Mouse (Mus musculus): Measurements from ENCODE around the gene Pbx1. TPM values are rescaled to one million over a fixed set of nuclear protein-coding genes. Genes with fewer than 3 reads are reported as not detected.

Pbx1 gene
- polyA plus RNA-seq, 1 experiment: 141 TPM

GRCm38 (mm10) chr1:168283421-168283820 is 148.6 kb downstream of the Pbx1 start:
- no peak for TF ChIP-seq CTCF (IDR thresholded peaks at IDR 0.05; ENCODE audit: borderline replicate concordance, extremely low read depth, insufficient read depth, insufficient read length)
- TF ChIP-seq POLR2A (IDR thresholded peaks at IDR 0.05; ENCODE audit: borderline replicate concordance, extremely low read depth, insufficient read depth, insufficient read length, poor library complexity, severe bottlenecking): no peak
- no peak for DNase-seq (ENCODE audit: low read depth)

- peak; percentile 89 for DNase-seq (ENCODE audit: low read depth)
Measured at GRCm38 (mm10) chr1:168275678-168276077, 156.4 kb downstream of the Pbx1 start.

GRCm38 (mm10) chr1:168274296-168274695 is 157.8 kb downstream of the Pbx1 start:
- TF ChIP-seq POLR2A (IDR thresholded peaks at IDR 0.05; ENCODE audit: borderline replicate concordance, extremely low read depth, insufficient read depth, insufficient read length, poor library complexity, severe bottlenecking) (no peak), CTCF (IDR thresholded peaks at IDR 0.05; ENCODE audit: borderline replicate concordance, extremely low read depth, insufficient read depth, insufficient read length) (no peak)
- DNase-seq (ENCODE audit: low read depth): no peak

More at GRCm38 (mm10) chr1:168275678-168276077, 156.4 kb downstream of the Pbx1 start:
- no peak for TF ChIP-seq POLR2A (IDR thresholded peaks at IDR 0.05; ENCODE audit: borderline replicate concordance, extremely low read depth, insufficient read depth, insufficient read length, poor library complexity, severe bottlenecking)
- TF ChIP-seq CTCF (IDR thresholded peaks at IDR 0.05; ENCODE audit: borderline replicate concordance, extremely low read depth, insufficient read depth, insufficient read length): no peak

GRCm38 (mm10) chr1:168272091-168272490 is 160.0 kb downstream of the Pbx1 start:
- no peak for DNase-seq (ENCODE audit: low read depth)
- TF ChIP-seq CTCF (IDR thresholded peaks at IDR 0.05; ENCODE audit: borderline replicate concordance, extremely low read depth, insufficient read depth, insufficient read length): no peak
- TF ChIP-seq POLR2A (IDR thresholded peaks at IDR 0.05; ENCODE audit: borderline replicate concordance, extremely low read depth, insufficient read depth, insufficient read length, poor library complexity, severe bottlenecking): no peak

DNA sequence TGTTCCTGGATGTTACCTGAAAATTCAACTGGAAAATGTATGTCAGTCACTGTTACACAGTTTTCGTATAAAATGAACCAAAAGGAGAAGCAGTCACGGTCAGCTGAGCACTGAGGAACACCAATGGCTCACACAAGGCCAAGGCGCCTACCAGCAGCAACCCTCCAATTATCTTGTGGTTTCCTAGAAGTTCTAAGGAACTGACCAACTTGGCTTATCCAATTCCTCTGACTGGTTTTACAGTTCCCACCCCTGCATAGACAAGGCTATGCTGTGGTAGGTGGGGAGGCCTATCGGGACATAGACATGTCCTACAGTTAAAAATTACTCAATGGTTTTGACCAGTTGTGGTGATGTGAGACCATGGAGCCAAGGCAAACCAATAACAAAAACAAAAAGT is 160.9 kb downstream of the Pbx1 start:
- no peak for TF ChIP-seq POLR2A (IDR thresholded peaks at IDR 0.05; ENCODE audit: borderline replicate concordance, extremely low read depth, insufficient read depth, insufficient read length, poor library complexity, severe bottlenecking)
- TF ChIP-seq CTCF (IDR thresholded peaks at IDR 0.05; ENCODE audit: borderline replicate concordance, extremely low read depth, insufficient read depth, insufficient read length): no peak
- DNase-seq (ENCODE audit: low read depth): no peak

DNA sequence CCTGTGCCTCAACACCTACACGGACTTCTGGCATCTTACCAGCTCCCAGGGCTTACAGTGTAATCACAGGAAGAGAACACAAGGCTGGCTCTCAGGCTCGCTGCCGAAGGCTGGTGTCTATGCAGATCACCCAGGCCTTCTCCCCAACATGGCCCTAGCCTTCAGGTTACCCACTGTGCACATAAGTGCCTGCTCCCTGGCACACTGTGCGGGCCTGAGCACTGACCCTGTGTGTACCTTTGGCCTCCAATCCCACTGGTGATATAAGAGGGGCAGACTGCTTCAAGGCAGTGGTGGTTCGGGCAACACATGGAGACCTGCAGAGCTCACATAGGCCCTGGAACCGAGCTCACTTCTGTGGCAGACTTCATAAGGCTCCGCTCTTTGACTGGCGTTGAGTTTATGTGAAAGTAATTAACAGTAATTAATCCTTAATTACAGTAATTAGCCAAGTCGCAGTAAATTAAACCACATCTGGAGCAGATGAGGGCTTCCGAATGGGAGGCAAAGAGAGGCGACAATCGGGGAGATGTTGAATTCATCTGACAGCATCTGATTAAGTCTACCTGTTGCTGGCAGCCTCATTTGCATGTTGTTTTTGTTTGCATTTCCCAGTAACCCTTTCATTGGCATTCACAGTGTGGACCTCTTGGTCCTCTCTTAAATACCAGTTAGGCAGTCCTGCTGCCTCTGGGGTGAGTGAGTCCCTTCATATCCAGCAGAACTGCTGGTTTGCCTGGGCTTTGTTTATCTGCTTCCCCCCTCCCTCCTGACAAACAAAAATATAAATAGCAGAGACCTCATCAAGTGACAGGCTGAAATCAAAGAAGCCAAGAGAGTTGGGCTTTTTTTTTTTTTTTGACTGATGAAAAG is 163.1 kb downstream of the Pbx1 start:
- TF ChIP-seq CTCF (IDR thresholded peaks at IDR 0.05; ENCODE audit: borderline replicate concordance, extremely low read depth, insufficient read depth, insufficient read length): no peak
- TF ChIP-seq POLR2A (IDR thresholded peaks at IDR 0.05; ENCODE audit: borderline replicate concordance, extremely low read depth, insufficient read depth, insufficient read length, poor library complexity, severe bottlenecking): no peak
- peak; percentile 86 for DNase-seq (ENCODE audit: low read depth)

GRCm38 (mm10) chr1:168268224-168268623 is 163.8 kb downstream of the Pbx1 start:
- TF ChIP-seq POLR2A (IDR thresholded peaks at IDR 0.05; ENCODE audit: borderline replicate concordance, extremely low read depth, insufficient read depth, insufficient read length, poor library complexity, severe bottlenecking) (no peak), CTCF (IDR thresholded peaks at IDR 0.05; ENCODE audit: borderline replicate concordance, extremely low read depth, insufficient read depth, insufficient read length) (no peak)
- DNase-seq (ENCODE audit: low read depth): no peak

DNA sequence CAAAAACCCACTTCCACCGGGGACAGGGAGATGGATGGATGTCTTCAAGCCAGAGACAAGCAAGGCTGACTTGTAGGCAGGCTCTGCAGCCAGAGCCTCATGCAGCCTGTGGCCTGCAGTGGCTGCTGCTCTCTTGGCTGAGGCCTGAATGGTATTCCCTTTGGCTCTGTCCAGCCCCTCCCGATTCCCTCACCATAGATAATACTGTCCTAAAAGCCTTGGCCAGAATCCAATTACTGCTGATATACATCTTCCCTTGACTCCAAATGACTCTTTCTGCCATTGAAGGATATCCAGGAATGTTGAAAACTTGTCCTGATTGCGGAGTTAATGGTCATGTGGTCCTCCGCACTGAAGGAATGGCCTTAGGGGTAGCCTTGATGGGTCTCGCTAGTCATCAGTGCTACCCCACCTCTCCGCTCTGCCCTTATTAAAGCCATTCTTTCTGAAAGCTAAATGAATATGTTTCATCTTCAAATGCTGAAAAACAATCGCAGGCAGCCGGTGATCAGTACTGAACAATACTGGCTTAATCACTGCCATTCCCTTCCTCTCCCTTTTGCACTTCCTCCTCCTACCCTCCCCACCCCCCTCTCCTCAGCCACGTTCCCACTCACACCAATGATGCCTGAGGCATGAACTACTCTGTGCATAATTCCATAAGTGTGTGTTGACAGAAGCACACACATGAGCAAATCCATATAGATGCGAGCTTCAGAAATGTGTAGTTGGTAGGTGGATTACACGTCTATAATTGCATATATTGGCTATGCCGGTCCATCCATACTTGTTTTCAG is 166.3 kb downstream of the Pbx1 start:
- TF ChIP-seq POLR2A (IDR thresholded peaks at IDR 0.05; ENCODE audit: borderline replicate concordance, extremely low read depth, insufficient read depth, insufficient read length, poor library complexity, severe bottlenecking) (no peak), CTCF (IDR thresholded peaks at IDR 0.05; ENCODE audit: borderline replicate concordance, extremely low read depth, insufficient read depth, insufficient read length) (no peak)
- DNase-seq (ENCODE audit: low read depth): peak; percentile 39

- TF ChIP-seq POLR2A (IDR thresholded peaks at IDR 0.05; ENCODE audit: borderline replicate concordance, extremely low read depth, insufficient read depth, insufficient read length, poor library complexity, severe bottlenecking) (no peak), CTCF (IDR thresholded peaks at IDR 0.05; ENCODE audit: borderline replicate concordance, extremely low read depth, insufficient read depth, insufficient read length) (no peak)
- no peak for DNase-seq (ENCODE audit: low read depth)
Measured at GRCm38 (mm10) chr1:168265090-168265489, 167.0 kb downstream of the Pbx1 start.

DNA sequence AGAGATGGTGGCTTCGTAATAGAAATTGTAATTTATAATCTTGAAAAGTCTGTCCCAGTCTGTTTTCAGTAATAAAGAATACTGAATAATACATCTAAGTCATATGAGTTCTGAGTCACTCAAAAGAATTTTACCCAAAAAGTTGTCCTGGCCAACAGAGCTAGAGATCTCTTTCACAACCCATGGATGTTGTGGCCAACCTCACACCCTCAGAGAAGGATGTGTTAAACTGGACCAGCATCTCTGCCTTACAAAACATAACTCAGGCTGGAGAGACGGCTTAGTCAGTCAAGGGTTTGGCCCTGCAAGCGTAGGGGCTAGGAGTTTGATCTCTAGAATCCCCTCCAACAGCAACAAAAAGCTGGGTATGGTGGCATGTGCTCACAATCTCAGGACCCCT is 171.7 kb downstream of the Pbx1 start:
- no peak for DNase-seq (ENCODE audit: low read depth)
- TF ChIP-seq CTCF (IDR thresholded peaks at IDR 0.05; ENCODE audit: borderline replicate concordance, extremely low read depth, insufficient read depth, insufficient read length): no peak
- TF ChIP-seq POLR2A (IDR thresholded peaks at IDR 0.05; ENCODE audit: borderline replicate concordance, extremely low read depth, insufficient read depth, insufficient read length, poor library complexity, severe bottlenecking): no peak

- no peak for DNase-seq (ENCODE audit: low read depth)
- TF ChIP-seq POLR2A (IDR thresholded peaks at IDR 0.05; ENCODE audit: borderline replicate concordance, extremely low read depth, insufficient read depth, insufficient read length, poor library complexity, severe bottlenecking) (no peak), CTCF (IDR thresholded peaks at IDR 0.05; ENCODE audit: borderline replicate concordance, extremely low read depth, insufficient read depth, insufficient read length) (no peak)
Measured at GRCm38 (mm10) chr1:168258856-168259255, 173.2 kb downstream of the Pbx1 start.

Data from brain, embryonic 14.5 days (tissue).